Mouse (Mus musculus): Measurements from ENCODE around the gene Smim6.

Smim6 gene

GRCm38 (mm10) chr11:115911632-115912376 lies at the start of gene Smim6:
Smim6 (plus strand) TSS chr11:115912017.
- in situ Hi-C loops (cut with MboI) = no loop called here

- in situ Hi-C loops (cut with MboI) = no loop called here
Observed at GRCm38 (mm10) chr11:115863895-115864294, 47.9 kb upstream of the Smim6 start.

- in situ Hi-C loops (cut with MboI) = no loop called here
Observed at GRCm38 (mm10) chr11:115869393-115869792, 42.4 kb upstream of the Smim6 start.

GRCm38 (mm10) chr11:115872437-115872836 lies 39.4 kb upstream of the Smim6 start:
- in situ Hi-C loops (cut with MboI) = no loop called here

- in situ Hi-C loops (cut with MboI) = no loop called here
Observed at GRCm38 (mm10) chr11:115875935-115876334, 35.9 kb upstream of the Smim6 start.

GRCm38 (mm10) chr11:115876438-115876837 lies 35.4 kb upstream of the Smim6 start:
- in situ Hi-C loops (cut with MboI) = no loop called here

- in situ Hi-C loops (cut with MboI) = no loop called here
Observed at GRCm38 (mm10) chr11:115877174-115877755, 34.6 kb upstream of the Smim6 start.

GRCm38 (mm10) chr11:115878071-115878470 lies 33.7 kb upstream of the Smim6 start:
- in situ Hi-C loops (cut with MboI) = no loop called here

GRCm38 (mm10) chr11:115881002-115881401 lies 30.8 kb upstream of the Smim6 start:
- in situ Hi-C loops (cut with MboI) = no loop called here

GRCm38 (mm10) chr11:115883251-115883650 lies 28.6 kb upstream of the Smim6 start:
- in situ Hi-C loops (cut with MboI) = no loop called here

- in situ Hi-C loops (cut with MboI) = no loop called here
Observed at GRCm38 (mm10) chr11:115884361-115884760, 27.5 kb upstream of the Smim6 start.

GRCm38 (mm10) chr11:115885281-115885680 lies 26.5 kb upstream of the Smim6 start:
- in situ Hi-C loops (cut with MboI) = no loop called here

- in situ Hi-C loops (cut with MboI) = no loop called here
Observed at GRCm38 (mm10) chr11:115886446-115886845, 25.4 kb upstream of the Smim6 start.

GRCm38 (mm10) chr11:115888020-115888419 lies 23.8 kb upstream of the Smim6 start:
- in situ Hi-C loops (cut with MboI) = no loop called here

- in situ Hi-C loops (cut with MboI) = no loop called here
Observed at GRCm38 (mm10) chr11:115889159-115889558, 22.7 kb upstream of the Smim6 start.

GRCm38 (mm10) chr11:115892213-115892612 lies 19.6 kb upstream of the Smim6 start:
- in situ Hi-C loops (cut with MboI) = no loop called here

GRCm38 (mm10) chr11:115893071-115893470 lies 18.7 kb upstream of the Smim6 start:
- in situ Hi-C loops (cut with MboI) = no loop called here

GRCm38 (mm10) chr11:115894755-115895520 lies 16.9 kb upstream of the Smim6 start:
- in situ Hi-C loops (cut with MboI) = no loop called here

- in situ Hi-C loops (cut with MboI) = no loop called here
Observed at GRCm38 (mm10) chr11:115898446-115898845, 13.4 kb upstream of the Smim6 start.

GRCm38 (mm10) chr11:115898886-115899285 lies 12.9 kb upstream of the Smim6 start:
- in situ Hi-C loops (cut with MboI) = no loop called here

GRCm38 (mm10) chr11:115899486-115900266 lies 12.1 kb upstream of the Smim6 start, which contains the start of gene Smim5:
Smim5 (plus strand) TSS chr11:115899966.
- in situ Hi-C loops (cut with MboI) = no loop called here

Data from mature B cell (primary cell).